Mouse (Mus musculus): ENCODE measurements around the gene Hipk1. TPM values are rescaled to one million over a fixed set of nuclear protein-coding genes. Genes with fewer than 3 reads are reported as not detected.
A peak's percentile ranks its signal among the peaks of the same experiment; 100 is the strongest.

Hipk1 gene
- polyA plus RNA-seq, 1 experiment from 2014 or later = 13.8 TPM

GRCm38 (mm10) chr3:103779183-103779582, 12.2 kb downstream of the Hipk1 start:
- Histone ChIP-seq H3K27me3 (replicated peaks; ENCODE audit: insufficient read depth, low read length) (no peaks in the 10 kb centered on the region), H3K4me3 (ENCODE audit: low read depth, low read length) (no peak overlapping the region), H3K4me2 (replicated peaks; ENCODE audit: low read depth, low read length) (no peak overlapping the region), H3K9ac (replicated peaks; ENCODE audit: low read depth) (no peak overlapping the region), H3K9me3 (ENCODE audit: low read length) (no peaks in the 10 kb centered on the region), H3K27ac (ENCODE audit: low read length) (no peak overlapping the region), H3K36me3 (ENCODE audit: insufficient read depth, low read length) (peaks cover 13% of the 10 kb centered on the region), H3K4me1 (ENCODE audit: insufficient read depth, low read depth, low read length) (0 out of 2 replicates have a peak, but pooled peaks cover 6% of the 10 kb centered on the region)
- 61% methylated on average over 7 of the region's 7 CpGs for WGBS
- TF ChIP-seq EP300 (IDR thresholded peaks at IDR 0.05) = no peak
- no peak for TF ChIP-seq CTCF (IDR thresholded peaks at IDR 0.05)
- DNase-seq (ENCODE audit: low spot score) (no peak), ATAC-seq (no peak)

- Histone ChIP-seq H3K9ac (replicated peaks; ENCODE audit: low read depth) (no peak overlapping the region), H3K36me3 (ENCODE audit: insufficient read depth, low read length) (peaks cover 13% of the 10 kb centered on the region), H3K4me3 (ENCODE audit: low read depth, low read length) (no peak overlapping the region), H3K4me1 (ENCODE audit: insufficient read depth, low read depth, low read length) (0 out of 2 replicates have a peak, but pooled peaks cover 6% of the 10 kb centered on the region), H3K27me3 (replicated peaks; ENCODE audit: insufficient read depth, low read length) (no peaks in the 10 kb centered on the region), H3K9me3 (ENCODE audit: low read length) (no peaks in the 10 kb centered on the region), H3K27ac (ENCODE audit: low read length) (no peak overlapping the region), H3K4me2 (replicated peaks; ENCODE audit: low read depth, low read length) (no peak overlapping the region)
- TF ChIP-seq EP300 (IDR thresholded peaks at IDR 0.05) (no peak), CTCF (IDR thresholded peaks at IDR 0.05) (no peak)
- WGBS = 68% methylated on average over 6 of the region's 6 CpGs
- ATAC-seq (no peak), DNase-seq (ENCODE audit: low spot score) (no peak)
Observed at GRCm38 (mm10) chr3:103778660-103779059, 12.7 kb downstream of the Hipk1 start.

GRCm38 (mm10) chr3:103777940-103778339, 13.4 kb downstream of the Hipk1 start:
- 83% methylated on average over 11 of the region's 11 CpGs for WGBS

GRCm38 (mm10) chr3:103774009-103774408, 17.4 kb downstream of the Hipk1 start:
- Histone ChIP-seq H3K27ac (ENCODE audit: low read length) (no peak overlapping the region), H3K4me2 (replicated peaks; ENCODE audit: low read depth, low read length) (no peak overlapping the region), H3K9me3 (ENCODE audit: low read length) (no peaks in the 10 kb centered on the region), H3K27me3 (replicated peaks; ENCODE audit: insufficient read depth, low read length) (no peaks in the 10 kb centered on the region), H3K4me3 (ENCODE audit: low read depth, low read length) (no peak overlapping the region), H3K36me3 (ENCODE audit: insufficient read depth, low read length) (peaks cover 17% of the 10 kb centered on the region), H3K9ac (replicated peaks; ENCODE audit: low read depth) (no peak overlapping the region), H3K4me1 (ENCODE audit: insufficient read depth, low read depth, low read length) (peaks cover 32% of the 10 kb centered on the region)
- 78% methylated on average over 15 of the region's 15 CpGs for WGBS
- DNase-seq (ENCODE audit: low spot score) = no peak
- no peak for ATAC-seq
- no peak for TF ChIP-seq EP300 (IDR thresholded peaks at IDR 0.05)
- no peak for TF ChIP-seq CTCF (IDR thresholded peaks at IDR 0.05)

More at GRCm38 (mm10) chr3:103777940-103778339, 13.4 kb downstream of the Hipk1 start:
- H3K36me3 ChIP-seq (ENCODE audit: insufficient read depth, low read length) = peaks cover 13% of the 10 kb centered on the region
- ATAC-seq (no peak), DNase-seq (ENCODE audit: low spot score) (no peak)
- H3K9ac ChIP-seq (replicated peaks; ENCODE audit: low read depth) = no peak overlapping the region
- peaks cover 10% of the 10 kb centered on the region; the same call in 1 of the 2 replicates for H3K4me1 ChIP-seq (ENCODE audit: insufficient read depth, low read depth, low read length)
- no peaks in the 10 kb centered on the region for H3K9me3 ChIP-seq (ENCODE audit: low read length)
- no peak overlapping the region for H3K4me3 ChIP-seq (ENCODE audit: low read depth, low read length)
- H3K27ac ChIP-seq (ENCODE audit: low read length) = no peak overlapping the region
- no peak for TF ChIP-seq CTCF (IDR thresholded peaks at IDR 0.05)
- TF ChIP-seq EP300 (IDR thresholded peaks at IDR 0.05) = no peak
- no peaks in the 10 kb centered on the region for H3K27me3 ChIP-seq (replicated peaks; ENCODE audit: insufficient read depth, low read length)
- H3K4me2 ChIP-seq (replicated peaks; ENCODE audit: low read depth, low read length) = no peak overlapping the region

- Histone ChIP-seq H3K4me3 (ENCODE audit: low read depth, low read length) (no peak overlapping the region), H3K4me2 (replicated peaks; ENCODE audit: low read depth, low read length) (no peak overlapping the region), H3K27ac (ENCODE audit: low read length) (peak overlapping the region; percentile 22), H3K4me1 (ENCODE audit: insufficient read depth, low read depth, low read length) (peaks cover 32% of the 10 kb centered on the region), H3K9ac (replicated peaks; ENCODE audit: low read depth) (no peak overlapping the region), H3K36me3 (ENCODE audit: insufficient read depth, low read length) (peaks cover 17% of the 10 kb centered on the region), H3K27me3 (replicated peaks; ENCODE audit: insufficient read depth, low read length) (no peaks in the 10 kb centered on the region), H3K9me3 (ENCODE audit: low read length) (no peaks in the 10 kb centered on the region)
- ATAC-seq (no peak), DNase-seq (ENCODE audit: low spot score) (no peak)
- TF ChIP-seq EP300 (IDR thresholded peaks at IDR 0.05) (no peak), CTCF (IDR thresholded peaks at IDR 0.05) (no peak)
- 61% methylated on average over 3 of the region's 3 CpGs for WGBS
Observed at GRCm38 (mm10) chr3:103773508-103773907, 17.9 kb downstream of the Hipk1 start.

GRCm38 (mm10) chr3:103772846-103773245, 18.5 kb downstream of the Hipk1 start:
- H3K9me3 ChIP-seq (ENCODE audit: low read length) = no peaks in the 10 kb centered on the region
- H3K27me3 ChIP-seq (replicated peaks; ENCODE audit: insufficient read depth, low read length) = no peaks in the 10 kb centered on the region
- peaks cover 13% of the 10 kb centered on the region for H3K36me3 ChIP-seq (ENCODE audit: insufficient read depth, low read length)
- no peak for ATAC-seq
- H3K4me2 ChIP-seq (replicated peaks; ENCODE audit: low read depth, low read length) = no peak overlapping the region
- 56% methylated on average over 4 of the region's 4 CpGs for WGBS
- peak overlapping the region; percentile 22; the same call in 1 of the 2 replicates for H3K27ac ChIP-seq (ENCODE audit: low read length)
- no peak for DNase-seq (ENCODE audit: low spot score)
- no peak overlapping the region for H3K4me3 ChIP-seq (ENCODE audit: low read depth, low read length)
- H3K9ac ChIP-seq (replicated peaks; ENCODE audit: low read depth) = no peak overlapping the region
- H3K4me1 ChIP-seq (ENCODE audit: insufficient read depth, low read depth, low read length) = peaks cover 32% of the 10 kb centered on the region
- TF ChIP-seq CTCF (IDR thresholded peaks at IDR 0.05) (no peak), EP300 (IDR thresholded peaks at IDR 0.05) (no peak)
